Mouse (Mus musculus): ENCODE results near the gene Ifna2. TPM values are rescaled to one million over a fixed set of nuclear protein-coding genes. Genes with fewer than 3 reads are reported as not detected.

Ifna2 gene
- not detected for polyA plus RNA-seq (2017; shearing (Covaris generic))

DNA sequence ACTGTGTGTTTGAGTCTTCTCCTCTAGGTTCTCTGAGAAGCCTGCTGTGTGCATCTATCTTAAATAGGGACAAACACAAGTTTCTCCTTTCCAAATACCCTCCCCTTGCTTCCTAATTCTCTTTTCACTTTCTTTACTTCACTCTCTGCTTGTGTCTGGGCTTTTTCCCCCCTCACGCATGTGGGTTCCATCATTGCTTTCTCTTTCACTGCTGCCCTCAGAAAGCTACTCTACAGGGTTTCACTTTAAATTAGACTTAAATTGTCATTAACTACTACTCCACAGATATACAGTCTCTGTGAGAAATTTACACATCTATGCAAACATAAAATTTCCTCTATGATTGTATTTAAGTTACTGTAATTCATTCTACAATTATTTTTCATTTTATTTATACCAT, at the start of gene Ifna2:
Ifna2 (minus strand) TSS at position 101 of the 400 bp plus-strand sequence.

DNA sequence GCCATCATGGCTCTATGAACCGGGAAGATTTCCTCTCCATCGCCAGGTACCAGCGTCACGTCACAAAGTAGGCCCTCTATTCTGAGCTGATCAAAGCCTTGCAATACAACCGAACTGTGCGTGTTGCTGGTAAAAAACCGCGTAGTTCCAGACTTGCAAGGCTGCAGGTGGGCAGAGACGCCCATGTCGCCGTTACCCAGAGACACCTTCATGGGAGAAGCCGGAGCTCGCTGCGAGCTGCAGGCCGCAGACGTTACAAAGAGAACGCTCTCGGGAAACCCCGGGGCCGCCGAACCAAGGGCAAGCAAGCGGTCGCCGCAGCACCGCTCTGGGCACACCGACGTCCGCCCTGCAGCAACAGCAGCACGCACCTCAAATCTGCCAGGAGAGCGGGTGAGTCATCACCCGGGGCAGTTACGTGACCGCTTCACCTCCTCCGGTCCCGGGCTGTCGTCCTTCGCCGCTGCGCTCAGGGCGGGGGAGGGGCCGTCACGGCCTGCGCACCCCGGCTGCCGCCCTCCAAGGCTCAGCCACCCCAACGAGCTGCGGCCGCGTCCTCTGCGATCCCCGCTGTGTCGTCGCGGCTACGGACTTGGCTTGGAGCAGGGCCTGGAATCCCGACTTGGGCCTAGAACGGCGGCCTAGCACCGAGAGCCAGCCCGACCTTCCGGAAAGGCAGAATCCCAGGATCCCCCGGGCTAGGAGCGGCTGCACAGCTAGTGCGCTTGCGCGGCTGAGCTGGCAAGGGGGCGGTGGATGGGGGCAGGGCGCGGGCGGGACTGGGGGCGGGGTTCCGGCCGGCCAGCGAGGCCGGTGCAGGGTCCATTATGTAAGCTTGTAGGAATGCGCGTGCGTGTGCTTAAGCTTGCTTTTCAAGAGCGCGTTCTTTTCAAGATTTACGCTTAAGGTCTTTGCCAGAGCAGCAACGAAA, 38.3 kb upstream of the Ifna2 start, which contains the start of the genes Gm26566 and Klhl9:
Gm26566 (plus strand) TSS at position 15 of the 931 bp plus-strand sequence.
Klhl9 (minus strand) TSS at position 675 of the 931 bp plus-strand sequence.

DNA sequence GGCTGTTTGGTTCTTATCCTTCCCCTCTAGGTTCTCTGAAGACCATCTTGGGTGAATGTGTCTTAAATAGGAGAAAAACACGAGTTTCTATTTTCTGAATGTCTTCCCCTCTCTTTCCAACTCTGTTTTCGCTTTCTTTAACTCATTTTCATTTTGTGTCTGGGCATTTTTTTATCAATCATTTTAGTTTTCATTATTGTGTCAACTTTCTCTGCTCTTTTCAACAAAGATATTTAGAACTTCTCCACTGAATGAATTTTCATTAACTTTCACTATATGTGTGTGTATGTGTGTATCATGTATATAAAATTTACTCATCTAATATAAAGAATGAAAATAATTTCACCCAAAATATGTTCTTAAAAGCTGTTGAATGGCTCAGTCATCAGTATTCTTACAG, 7.5 kb upstream of the Ifna2 start, which contains the start of gene Ifnab:
Ifnab (minus strand) TSS at position 101 of the 400 bp plus-strand sequence.

GRCm38 (mm10) chr4:88676824-88677223, 6.9 kb downstream of the Ifna2 start, which contains the start of gene Ifna16:
Gene Ifna16 (minus strand): TSS chr4:88676924.

GRCm38 (mm10) chr4:88644359-88644758, 39.4 kb downstream of the Ifna2 start, which contains the start of gene Ifna13:
Gene Ifna13 (minus strand): TSS chr4:88644459.

GRCm38 (mm10) chr4:88634311-88634710, 49.4 kb downstream of the Ifna2 start, which contains the start of gene C87499:
Gene C87499 (minus strand): TSS chr4:88634411.

Other genes with a start within 250 kb of the Ifna2 start
- gene Hacd4, start 245.0 kb downstream of the Ifna2 start, polyA plus RNA-seq (2017; shearing (Covaris generic)) = 0.65 TPM
- not detected for gene Ifnb1, start 161.1 kb downstream of the Ifna2 start, polyA plus RNA-seq (2017; shearing (Covaris generic))
- not detected for gene Ifna15, start 125.7 kb downstream of the Ifna2 start, polyA plus RNA-seq (2017; shearing (Covaris generic))
- not detected for gene Ifna14, start 112.1 kb downstream of the Ifna2 start, polyA plus RNA-seq (2017; shearing (Covaris generic))
- gene Ifna9, start 91.5 kb downstream of the Ifna2 start, polyA plus RNA-seq (2017; shearing (Covaris generic)) = not detected
- not detected for gene Ifna12, start 80.5 kb downstream of the Ifna2 start, polyA plus RNA-seq (2017; shearing (Covaris generic))
- not detected for gene C87499, start 49.5 kb downstream of the Ifna2 start, polyA plus RNA-seq (2017; shearing (Covaris generic))
- gene Ifna13, start 39.5 kb downstream of the Ifna2 start, polyA plus RNA-seq (2017; shearing (Covaris generic)) = not detected
- gene Ifna16, start 7.0 kb downstream of the Ifna2 start, polyA plus RNA-seq (2017; shearing (Covaris generic)) = not detected
- gene Ifnab, start 7.4 kb upstream of the Ifna2 start, polyA plus RNA-seq (2017; shearing (Covaris generic)) = not detected
- gene Gm26566, start 37.9 kb upstream of the Ifna2 start, polyA plus RNA-seq (2017; shearing (Covaris generic)) = not detected
- gene Klhl9, start 38.6 kb upstream of the Ifna2 start, polyA plus RNA-seq (2017; shearing (Covaris generic)) = 24.6 TPM
- gene Gm13271, start 71.0 kb upstream of the Ifna2 start, polyA plus RNA-seq (2017; shearing (Covaris generic)) = not detected
- gene Gm13283, start 76.2 kb upstream of the Ifna2 start, polyA plus RNA-seq (2017; shearing (Covaris generic)) = not detected
- gene Gm13290, start 89.9 kb upstream of the Ifna2 start, polyA plus RNA-seq (2017; shearing (Covaris generic)) = not detected
- not detected for gene Gm13289, start 93.0 kb upstream of the Ifna2 start, polyA plus RNA-seq (2017; shearing (Covaris generic))
- not detected for gene Gm13272, start 95.9 kb upstream of the Ifna2 start, polyA plus RNA-seq (2017; shearing (Covaris generic))
- 0.72 TPM for gene Ifnz, start 98.2 kb upstream of the Ifna2 start, polyA plus RNA-seq (2017; shearing (Covaris generic))
- gene Gm13276, start 101.8 kb upstream of the Ifna2 start, polyA plus RNA-seq (2017; shearing (Covaris generic)) = not detected
- gene Gm13277, start 104.7 kb upstream of the Ifna2 start, polyA plus RNA-seq (2017; shearing (Covaris generic)) = not detected
- gene Gm13278, start 107.6 kb upstream of the Ifna2 start, polyA plus RNA-seq (2017; shearing (Covaris generic)) = not detected
- gene Gm13275, start 110.6 kb upstream of the Ifna2 start, polyA plus RNA-seq (2017; shearing (Covaris generic)) = not detected
- gene Gm13279, start 113.5 kb upstream of the Ifna2 start, polyA plus RNA-seq (2017; shearing (Covaris generic)) = not detected
- 1.2 TPM for gene Gm13285, start 115.8 kb upstream of the Ifna2 start, polyA plus RNA-seq (2017; shearing (Covaris generic))
- gene Gm13287, start 119.3 kb upstream of the Ifna2 start, polyA plus RNA-seq (2017; shearing (Covaris generic)) = not detected
- not detected for gene Gm13288, start 121.6 kb upstream of the Ifna2 start, polyA plus RNA-seq (2017; shearing (Covaris generic))
- gene Ifna7, start 132.3 kb upstream of the Ifna2 start, polyA plus RNA-seq (2017; shearing (Covaris generic)) = not detected
- gene Ifna11, start 136.0 kb upstream of the Ifna2 start, polyA plus RNA-seq (2017; shearing (Covaris generic)) = not detected
- gene Ifna6, start 143.5 kb upstream of the Ifna2 start, polyA plus RNA-seq (2017; shearing (Covaris generic)) = not detected
- not detected for gene Ifna5, start 151.6 kb upstream of the Ifna2 start, polyA plus RNA-seq (2017; shearing (Covaris generic))
- gene Ifna4, start 157.9 kb upstream of the Ifna2 start, polyA plus RNA-seq (2017; shearing (Covaris generic)) = not detected
- gene Ifna1, start 166.2 kb upstream of the Ifna2 start, polyA plus RNA-seq (2017; shearing (Covaris generic)) = not detected
- gene Ifne, start 196.3 kb upstream of the Ifna2 start, polyA plus RNA-seq (2017; shearing (Covaris generic)) = not detected

Data from inflammation-experienced regulatory T-cells, adult 16 weeks (primary cell).